Mouse (Mus musculus) ES-CJ7 (cell line): Measurements from ENCODE around the gene Hbb-bh2.
"Not testable (repeated sequence)": the region's sequence is repeated elsewhere in the genome, so short reads cannot be mapped to it uniquely, and the experiment has no call there.

Experiments used
- DNase-seq: peaks from one replicate; pipeline ENCODE4 v3.0.0; 2011; ENCODE audit warnings: low read depth, low spot score

Hbb-bh2 gene

DNA sequence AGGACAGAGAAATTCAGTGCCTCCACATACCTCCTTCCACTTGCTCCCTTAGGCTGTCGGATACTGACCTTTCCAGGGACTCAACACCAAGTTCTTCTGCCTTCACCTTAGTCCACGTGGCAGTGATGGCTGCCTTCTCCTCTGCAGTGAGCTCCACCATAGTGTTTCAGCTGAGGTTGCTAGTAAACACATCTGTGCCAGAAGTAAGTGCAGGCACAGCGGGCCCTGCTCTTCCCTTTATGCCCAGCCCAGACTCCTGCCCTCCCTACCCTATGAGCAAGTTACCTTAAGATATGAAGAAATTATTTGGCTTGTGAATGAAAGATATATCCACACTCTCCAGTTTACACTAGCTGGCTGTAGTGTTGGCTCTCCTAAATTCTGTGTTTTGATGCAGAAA lies at the start of gene Hbb-bh2:
TSS of gene Hbb-bh2 (minus strand) at position 253 of the 400 bp plus-strand sequence.
- DNase-seq = no peak

- DNase-seq = no peak
Measured at GRCm38 (mm10) chr7:103886152-103886551, 45.8 kb upstream of the Hbb-bh2 start, which contains the start of gene Olfr66. Gene Olfr66, minus strand, starts transcription at chr7:103886252.

- DNase-seq = no peak
Measured at GRCm38 (mm10) chr7:103877093-103877492, 36.8 kb upstream of the Hbb-bh2 start.

- no peak for DNase-seq
Measured at GRCm38 (mm10) chr7:103874451-103874850, 34.1 kb upstream of the Hbb-bh2 start.

GRCm38 (mm10) chr7:103873064-103873463 lies 32.7 kb upstream of the Hbb-bh2 start:
- no peak for DNase-seq

DNA sequence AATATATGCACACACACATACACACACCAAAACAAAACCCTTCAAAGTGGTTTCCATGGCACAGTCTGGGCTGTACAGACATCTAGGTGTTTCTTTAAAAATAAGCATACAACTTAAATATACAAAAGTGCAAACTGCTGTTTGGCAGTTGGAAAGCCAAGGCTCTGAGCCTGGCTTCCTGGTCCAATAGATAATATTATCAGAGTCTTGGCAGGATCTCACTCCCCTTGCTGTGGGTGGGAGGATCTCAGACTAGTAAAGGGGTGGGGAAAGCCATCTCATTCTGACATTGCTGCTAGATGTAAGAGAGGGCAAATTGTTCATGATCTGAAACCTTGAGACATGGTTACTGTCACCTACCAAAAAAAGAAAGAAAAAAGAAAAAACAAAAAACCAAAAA lies 30.3 kb upstream of the Hbb-bh2 start:
- DNase-seq = no peak

GRCm38 (mm10) chr7:103865716-103866115 lies 25.4 kb upstream of the Hbb-bh2 start:
- DNase-seq = no peak

GRCm38 (mm10) chr7:103861531-103861930 lies 21.2 kb upstream of the Hbb-bh2 start:
- peak; percentile 12 for DNase-seq

GRCm38 (mm10) chr7:103860855-103861254 lies 20.5 kb upstream of the Hbb-bh2 start:
- peak; percentile 96 for DNase-seq

- no peak for DNase-seq
Measured at GRCm38 (mm10) chr7:103859076-103859475, 18.8 kb upstream of the Hbb-bh2 start.

- no peak for DNase-seq
Measured at GRCm38 (mm10) chr7:103854669-103855068, 14.3 kb upstream of the Hbb-bh2 start.

DNA sequence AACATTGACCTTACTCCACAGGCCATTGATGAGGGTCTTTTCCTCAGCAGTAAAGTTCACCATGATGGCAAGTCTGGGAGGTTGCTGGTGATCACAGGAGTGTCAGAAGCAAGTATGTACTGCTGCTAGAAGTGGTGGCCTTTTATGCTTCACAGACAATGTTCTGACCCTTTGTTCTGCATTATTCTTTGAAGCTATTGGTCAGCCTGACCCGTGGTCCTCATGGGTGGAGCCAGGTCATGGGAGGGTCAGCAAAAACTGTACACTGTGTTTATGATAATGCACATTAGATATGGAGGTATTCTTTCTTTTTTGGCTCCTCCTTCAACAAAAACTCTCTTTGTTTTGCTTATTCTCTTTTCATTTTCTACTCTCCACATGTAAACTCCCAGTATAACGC lies 12.8 kb upstream of the Hbb-bh2 start, which contains the start of gene Hbb-y:
TSS of gene Hbb-y (minus strand) at position 127 of the 400 bp plus-strand sequence.
- no peak for DNase-seq

DNA sequence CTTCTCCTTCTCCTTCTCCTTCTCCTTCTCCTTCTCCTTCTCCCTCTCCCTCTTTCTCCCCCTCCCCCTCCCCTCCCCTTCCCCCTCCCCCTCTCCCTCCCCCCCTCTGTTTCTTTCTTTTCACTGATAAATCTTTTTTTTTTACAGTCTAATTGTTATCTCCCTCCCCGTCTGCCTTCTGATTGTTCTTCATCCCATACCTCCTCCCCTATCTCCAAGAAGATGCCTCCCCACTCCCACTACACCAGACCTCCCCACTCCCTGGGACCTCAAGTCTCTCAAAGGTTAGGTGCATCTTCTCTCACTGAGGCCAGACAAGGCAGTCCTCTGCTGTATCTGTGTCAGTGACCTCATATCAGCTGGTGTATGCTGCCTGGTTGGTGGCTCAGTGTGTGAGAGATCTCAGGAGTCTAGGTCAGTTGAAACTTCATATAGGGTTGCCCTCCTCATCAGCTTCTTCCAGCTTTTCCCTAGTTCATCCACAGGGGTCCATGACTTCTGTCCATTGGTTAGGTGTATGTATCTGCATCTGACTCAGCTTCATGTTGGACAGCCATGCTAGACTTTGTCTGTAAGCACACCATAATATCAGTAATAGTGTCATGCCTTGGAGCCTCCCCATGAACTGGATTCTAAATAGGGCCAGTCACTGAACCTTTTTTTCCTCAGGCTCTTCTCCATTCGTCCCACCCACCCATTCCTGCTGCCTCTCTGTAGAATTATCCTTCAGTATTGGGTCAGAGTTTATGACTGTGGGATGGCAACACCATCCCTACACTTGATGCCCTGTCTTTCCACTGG lies 4.4 kb upstream of the Hbb-bh2 start:
- no peak for DNase-seq

DNA sequence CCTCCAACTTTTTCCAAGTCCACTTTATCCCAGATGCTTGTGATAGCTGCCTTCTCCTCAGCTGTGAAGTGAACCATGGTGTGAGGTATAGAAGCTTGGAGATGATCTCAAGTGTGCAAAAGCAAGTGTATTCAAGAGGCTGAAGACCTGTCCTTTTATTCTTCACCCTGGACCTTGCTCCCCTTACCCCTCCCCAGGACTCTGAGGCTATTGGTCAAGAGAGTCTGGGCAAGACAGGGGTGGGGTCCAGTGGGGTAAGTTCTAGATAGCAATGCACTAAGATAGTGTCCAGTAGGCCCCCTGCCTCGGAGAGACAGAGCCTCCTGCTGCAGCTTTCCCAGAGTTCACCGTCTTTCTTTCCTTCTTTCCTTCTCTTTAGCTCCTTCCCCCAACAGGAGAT lies 2.7 kb upstream of the Hbb-bh2 start, which contains the start of gene Hbb-bh1:
TSS of gene Hbb-bh1 (minus strand) at position 131 of the 400 bp plus-strand sequence.
- DNase-seq = no peak

DNA sequence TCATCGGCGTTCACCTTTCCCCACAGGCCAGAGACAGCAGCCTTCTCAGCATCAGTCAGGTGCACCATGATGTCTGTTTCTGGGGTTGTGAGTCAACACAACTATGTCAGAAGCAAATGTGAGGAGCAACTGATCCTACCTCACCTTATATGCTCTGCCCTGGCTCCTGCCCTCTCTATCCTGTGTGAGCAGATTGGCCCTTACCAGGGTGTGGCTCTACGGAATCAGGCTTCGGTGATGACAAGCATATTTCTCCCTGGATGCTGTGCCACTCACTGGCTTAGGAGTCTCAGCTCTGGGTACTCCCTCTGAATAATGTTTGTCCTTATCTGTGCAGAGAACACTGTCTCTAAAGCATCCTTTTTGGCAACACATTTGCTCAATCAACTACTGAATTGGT lies 12.5 kb downstream of the Hbb-bh2 start, which contains the start of gene Hbb-bs:
TSS of gene Hbb-bs (minus strand) at position 289 of the 400 bp plus-strand sequence.
- DNase-seq = no peak

GRCm38 (mm10) chr7:103827139-103827538 lies 13.2 kb downstream of the Hbb-bh2 start:
- not testable (repeated sequence) for DNase-seq

DNA sequence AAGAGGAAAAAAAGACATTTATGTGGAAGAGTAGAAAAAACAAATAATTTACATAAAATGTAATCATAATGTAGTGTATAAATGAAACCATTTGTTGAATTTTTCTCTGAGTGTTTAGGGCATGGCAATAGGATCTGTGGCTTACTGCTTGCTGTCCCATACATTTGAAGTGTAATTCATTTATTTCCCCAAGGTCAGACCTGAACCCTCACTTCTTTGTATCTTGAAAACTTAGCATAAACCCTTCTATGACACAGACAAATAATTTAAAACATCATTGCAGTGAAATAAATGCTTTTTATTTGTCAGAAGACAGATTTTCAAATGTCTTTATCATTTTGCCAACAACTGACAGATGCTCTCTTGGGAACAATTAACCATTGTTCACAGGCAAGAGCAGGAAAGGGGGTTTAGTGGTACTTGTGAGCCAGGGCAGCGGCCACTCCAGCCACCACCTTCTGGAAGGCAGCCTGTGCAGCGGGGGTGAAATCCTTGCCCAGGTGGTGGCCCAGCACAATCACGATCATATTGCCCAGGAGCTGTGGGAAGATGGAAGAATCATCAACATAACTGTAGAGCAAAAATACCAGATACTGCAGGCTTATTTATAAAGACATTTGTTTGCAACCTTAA lies 13.9 kb downstream of the Hbb-bh2 start:
- DNase-seq = no peak

DNA sequence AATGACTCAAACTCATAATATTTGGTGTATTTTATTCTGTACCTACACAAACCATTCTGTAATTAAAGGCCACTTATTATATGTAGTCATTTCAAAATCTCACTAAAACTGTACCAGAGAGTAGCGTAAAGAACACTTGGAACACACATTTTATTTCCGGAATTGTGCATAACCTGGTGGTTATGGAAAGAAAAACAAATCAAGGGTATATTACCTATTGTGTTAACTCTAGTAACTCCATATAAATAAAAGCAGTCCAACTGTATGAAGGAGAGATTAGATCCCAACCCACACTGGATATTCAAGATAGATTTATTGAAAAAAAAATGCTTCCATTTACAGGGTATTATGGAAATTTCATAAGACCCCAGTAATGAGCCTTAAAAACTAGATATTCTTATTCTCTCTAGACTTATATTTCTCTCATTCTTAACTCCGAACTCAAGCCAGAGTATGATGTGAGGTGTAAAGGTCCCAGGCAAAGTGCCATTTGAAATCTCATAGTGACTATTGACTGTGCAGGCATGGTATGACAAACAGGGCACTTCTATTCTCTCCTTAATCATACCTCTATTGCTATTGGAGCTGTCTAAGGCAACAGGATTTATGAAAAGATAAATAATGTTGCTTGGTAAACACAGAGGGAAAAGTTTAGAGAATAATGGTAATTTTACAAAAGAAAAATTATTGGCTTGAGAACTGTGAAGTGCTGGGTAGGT lies 14.6 kb downstream of the Hbb-bh2 start:
- no peak for DNase-seq

DNA sequence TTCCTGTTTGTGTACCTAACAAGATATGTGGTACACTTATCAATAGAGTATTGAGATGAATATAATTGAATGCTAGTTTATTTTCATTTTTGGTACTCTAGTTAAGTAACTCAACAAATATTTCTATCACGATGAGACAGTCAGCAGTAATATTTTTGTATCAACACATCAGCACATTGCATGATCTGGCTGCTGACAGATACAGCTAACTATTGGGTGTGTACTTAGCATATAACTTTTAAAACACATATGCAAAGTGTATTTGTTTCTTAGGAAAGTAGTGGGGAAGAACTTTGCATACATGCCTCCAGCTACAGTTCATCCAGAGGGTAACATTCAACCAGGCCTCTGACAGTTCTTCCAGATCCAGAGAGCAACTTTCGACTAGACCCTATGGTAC lies 15.7 kb downstream of the Hbb-bh2 start:
- DNase-seq = no peak

- DNase-seq = not testable (repeated sequence)
Measured at GRCm38 (mm10) chr7:103815085-103815484, 25.2 kb downstream of the Hbb-bh2 start.

DNA sequence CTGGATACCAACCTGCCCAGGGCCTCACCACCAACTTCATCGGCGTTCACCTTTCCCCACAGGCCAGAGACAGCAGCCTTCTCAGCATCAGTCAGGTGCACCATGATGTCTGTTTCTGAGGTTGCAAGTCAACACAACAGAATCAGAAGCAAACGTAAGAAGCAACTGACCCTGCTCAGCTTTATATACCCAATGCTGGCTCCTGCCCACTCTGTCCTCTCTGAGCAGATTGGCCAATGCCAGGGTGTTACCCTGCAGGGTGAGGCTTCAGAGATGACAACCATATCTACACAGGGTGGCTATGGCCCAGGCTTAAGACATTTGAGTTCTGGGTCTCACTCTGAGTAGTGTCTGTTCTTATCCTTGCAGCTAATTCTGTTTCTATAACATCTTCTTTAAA lies 26.6 kb downstream of the Hbb-bh2 start, which contains the start of gene Hbb-bt:
TSS of gene Hbb-bt (minus strand) at position 231 of the 400 bp plus-strand sequence.
- no peak for DNase-seq

- not testable (repeated sequence) for DNase-seq
Measured at GRCm38 (mm10) chr7:103813152-103813551, 27.2 kb downstream of the Hbb-bh2 start.
